Mouse (Mus musculus): ENCODE results near the gene Rcn3. TPM values are rescaled to one million over a fixed set of nuclear protein-coding genes. Genes with fewer than 3 reads are reported as not detected.
"Not testable (repeated sequence)": the region's sequence is repeated elsewhere in the genome, so short reads cannot be mapped to it uniquely, and the experiment has no call there.

The Rcn3 gene
- polyA plus RNA-seq, 1 experiment from 2014 or later, result 215 TPM

DNA sequence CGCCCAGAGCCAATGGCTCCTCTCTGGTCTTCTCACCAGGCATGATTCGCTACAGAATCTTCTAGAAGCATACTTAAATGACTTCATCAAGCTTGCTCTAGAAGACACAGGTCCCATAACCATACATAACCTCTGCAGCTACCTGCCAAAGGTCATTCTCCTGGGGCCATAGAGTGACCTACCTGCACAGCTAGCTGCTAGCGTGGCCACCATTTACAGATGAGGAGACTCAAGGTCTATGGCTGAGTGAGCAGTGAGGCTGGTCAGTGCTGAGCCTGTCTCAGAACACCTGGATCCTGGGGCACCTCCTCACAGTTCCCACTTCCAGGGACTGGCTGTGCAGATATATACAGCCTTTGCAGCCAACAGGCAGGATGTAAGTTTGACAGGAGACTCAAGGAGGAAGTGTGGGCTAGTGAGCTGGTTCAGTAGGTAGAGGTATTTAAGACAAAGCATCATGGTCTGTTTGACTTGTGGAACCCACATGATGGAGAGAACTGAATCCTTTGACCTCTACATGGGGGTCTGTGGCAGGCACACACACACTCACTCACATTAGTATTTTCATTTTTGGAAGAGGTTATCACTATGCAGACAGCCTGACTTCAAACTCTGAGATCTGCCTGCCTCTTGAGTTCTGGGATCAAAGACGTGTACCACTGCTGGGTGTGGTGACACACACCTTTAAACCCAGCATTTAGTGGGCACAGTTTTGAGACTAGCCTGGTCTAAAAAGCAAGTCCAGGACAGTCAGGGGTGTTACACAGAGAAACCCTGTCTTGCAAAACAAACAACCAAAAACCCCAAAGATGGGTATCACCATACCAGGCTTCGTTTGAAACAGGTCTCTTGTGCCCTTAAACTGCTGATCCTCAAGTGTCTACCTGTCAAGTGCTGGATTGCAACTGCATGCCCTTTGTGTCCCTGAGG, 28.0 kb upstream of the Rcn3 start:
- Histone ChIP-seq H3K27me3 (ENCODE audit: insufficient read depth, low read length) (no peaks in the 10 kb centered on the region), H3K9me3 (replicated peaks; ENCODE audit: low read length) (no peaks in the 10 kb centered on the region), H3K36me3 (ENCODE audit: insufficient read depth, low read length) (peaks cover 42% of the 10 kb centered on the region), H3K4me3 (replicated peaks; ENCODE audit: low read depth, low read length) (no peak overlapping the region), H3K4me2 (ENCODE audit: low read length) (no peak overlapping the region), H3K4me1 (replicated peaks; ENCODE audit: insufficient read depth, low read length) (peaks cover 14% of the 10 kb centered on the region; the same call in 1 of the 2 replicates), H3K9ac (ENCODE audit: low read depth, low read length) (no peak overlapping the region), H3K27ac (no peak overlapping the region)
- TF ChIP-seq CTCF (IDR thresholded peaks at IDR 0.05; ENCODE audit: low read depth), result no peak
- 82% methylated on average over 5 of the region's 5 CpGs for WGBS
- ATAC-seq (replicated peaks; ENCODE audit: low FRiP score, low read depth) (no peak), DNase-seq (ENCODE audit: low spot score) (no peak)

GRCm38 (mm10) chr7:45118336-45118735, 26.3 kb upstream of the Rcn3 start:
- Histone ChIP-seq H3K36me3 (ENCODE audit: insufficient read depth, low read length) (peaks cover 41% of the 10 kb centered on the region), H3K9me3 (replicated peaks; ENCODE audit: low read length) (no peaks in the 10 kb centered on the region), H3K27ac (0 out of 2 replicates have a peak overlapping the region, but pooled peaks have one; percentile 19), H3K4me3 (replicated peaks; ENCODE audit: low read depth, low read length) (no peak overlapping the region), H3K4me1 (replicated peaks; ENCODE audit: insufficient read depth, low read length) (peaks cover 10% of the 10 kb centered on the region; the same call in 1 of the 2 replicates), H3K27me3 (ENCODE audit: insufficient read depth, low read length) (no peaks in the 10 kb centered on the region), H3K9ac (ENCODE audit: low read depth, low read length) (no peak overlapping the region), H3K4me2 (ENCODE audit: low read length) (no peak overlapping the region)
- ATAC-seq (replicated peaks; ENCODE audit: low FRiP score, low read depth) (no peak), DNase-seq (ENCODE audit: low spot score) (no peak)
- TF ChIP-seq CTCF (IDR thresholded peaks at IDR 0.05; ENCODE audit: low read depth), result no peak
- 80% methylated on average over 6 of the region's 6 CpGs for WGBS

- Histone ChIP-seq H3K4me1 (replicated peaks; ENCODE audit: insufficient read depth, low read length) (peaks cover 3% of the 10 kb centered on the region; the same call in 1 of the 2 replicates), H3K9me3 (replicated peaks; ENCODE audit: low read length) (no peaks in the 10 kb centered on the region), H3K27me3 (ENCODE audit: insufficient read depth, low read length) (no peaks in the 10 kb centered on the region), H3K27ac (no peak overlapping the region), H3K9ac (ENCODE audit: low read depth, low read length) (no peak overlapping the region), H3K4me2 (ENCODE audit: low read length) (no peak overlapping the region), H3K4me3 (replicated peaks; ENCODE audit: low read depth, low read length) (no peak overlapping the region), H3K36me3 (ENCODE audit: insufficient read depth, low read length) (peaks cover 34% of the 10 kb centered on the region)
- ATAC-seq (replicated peaks; ENCODE audit: low FRiP score, low read depth) (no peak), DNase-seq (ENCODE audit: low spot score) (no peak)
- TF ChIP-seq CTCF (IDR thresholded peaks at IDR 0.05; ENCODE audit: low read depth), result no peak
- 71% methylated on average over 8 of the region's 8 CpGs for WGBS
Measured at GRCm38 (mm10) chr7:45117566-45117965, 25.5 kb upstream of the Rcn3 start.

DNA sequence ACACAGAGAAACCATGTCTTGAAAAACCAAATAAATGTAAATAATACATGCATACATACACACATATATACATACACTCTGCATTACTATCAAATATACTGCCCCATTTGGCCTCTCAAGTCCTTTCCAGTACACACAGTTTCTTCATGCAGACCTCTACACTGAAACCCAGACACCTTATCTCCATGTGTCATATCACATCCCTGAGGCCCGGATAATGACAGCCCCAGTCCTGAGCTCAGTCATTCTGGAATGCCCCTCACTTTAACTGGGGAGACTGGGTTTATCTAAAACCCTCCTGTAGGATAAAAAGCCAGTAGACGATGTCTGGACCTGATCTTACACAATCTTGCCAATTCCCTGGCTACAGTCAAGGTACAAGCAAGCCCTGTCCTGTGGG, 21.5 kb upstream of the Rcn3 start:
- H3K4me2 ChIP-seq (ENCODE audit: low read length), result no peak overlapping the region
- no peak for DNase-seq (ENCODE audit: low spot score)
- ATAC-seq (replicated peaks; ENCODE audit: low FRiP score, low read depth), result no peak
- WGBS, result 88% methylated on average over 2 of the region's 2 CpGs
- no peaks in the 10 kb centered on the region for H3K4me1 ChIP-seq (replicated peaks; ENCODE audit: insufficient read depth, low read length)
- no peak overlapping the region for H3K9ac ChIP-seq (ENCODE audit: low read depth, low read length)
- no peaks in the 10 kb centered on the region for H3K9me3 ChIP-seq (replicated peaks; ENCODE audit: low read length)
- H3K27me3 ChIP-seq (ENCODE audit: insufficient read depth, low read length), result no peaks in the 10 kb centered on the region
- H3K27ac ChIP-seq, result no peak overlapping the region
- no peaks in the 10 kb centered on the region for H3K36me3 ChIP-seq (ENCODE audit: insufficient read depth, low read length)
- H3K4me3 ChIP-seq (replicated peaks; ENCODE audit: low read depth, low read length), result no peak overlapping the region
- no peak for TF ChIP-seq CTCF (IDR thresholded peaks at IDR 0.05; ENCODE audit: low read depth)

- TF ChIP-seq CTCF (IDR thresholded peaks at IDR 0.05; ENCODE audit: low read depth), result no peak
- DNase-seq (ENCODE audit: low spot score) (no peak), ATAC-seq (replicated peaks; ENCODE audit: low FRiP score, low read depth) (no peak)
- Histone ChIP-seq H3K36me3 (ENCODE audit: insufficient read depth, low read length) (no peaks in the 10 kb centered on the region), H3K4me2 (ENCODE audit: low read length) (no peak overlapping the region), H3K27me3 (ENCODE audit: insufficient read depth, low read length) (no peaks in the 10 kb centered on the region), H3K4me1 (replicated peaks; ENCODE audit: insufficient read depth, low read length) (no peaks in the 10 kb centered on the region), H3K9me3 (replicated peaks; ENCODE audit: low read length) (no peaks in the 10 kb centered on the region), H3K27ac (no peak overlapping the region), H3K4me3 (replicated peaks; ENCODE audit: low read depth, low read length) (no peak overlapping the region), H3K9ac (ENCODE audit: low read depth, low read length) (no peak overlapping the region)
- 32% methylated on average over 3 of the region's 3 CpGs for WGBS
Measured at GRCm38 (mm10) chr7:45112529-45112928, 20.5 kb upstream of the Rcn3 start.

DNA sequence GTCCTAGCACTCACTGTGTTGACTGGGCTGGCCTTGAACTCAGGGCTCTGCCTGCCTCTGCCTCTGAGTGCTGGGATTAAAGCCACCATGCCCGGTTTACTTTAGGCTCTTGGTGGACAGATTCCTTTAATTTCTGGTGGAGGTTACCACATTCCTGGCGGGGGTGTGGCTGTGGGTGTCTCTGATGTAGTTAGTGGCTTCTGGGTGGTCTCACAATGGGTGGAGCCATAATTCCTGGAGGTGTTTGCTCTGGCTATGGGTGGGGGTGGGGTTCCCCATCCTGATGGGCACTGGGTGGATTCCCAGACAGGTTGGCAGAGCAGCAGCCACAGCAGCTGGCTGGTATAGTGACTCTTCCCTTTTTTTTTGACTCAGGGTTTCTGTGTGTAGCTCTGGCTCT, 19.9 kb upstream of the Rcn3 start:
- Histone ChIP-seq H3K4me2 (ENCODE audit: low read length) (no peak overlapping the region), H3K9ac (ENCODE audit: low read depth, low read length) (no peak overlapping the region), H3K27me3 (ENCODE audit: insufficient read depth, low read length) (no peaks in the 10 kb centered on the region), H3K4me1 (replicated peaks; ENCODE audit: insufficient read depth, low read length) (no peaks in the 10 kb centered on the region), H3K27ac (no peak overlapping the region), H3K36me3 (ENCODE audit: insufficient read depth, low read length) (no peaks in the 10 kb centered on the region), H3K4me3 (replicated peaks; ENCODE audit: low read depth, low read length) (no peak overlapping the region), H3K9me3 (replicated peaks; ENCODE audit: low read length) (no peaks in the 10 kb centered on the region)
- no peak for ATAC-seq (replicated peaks; ENCODE audit: low FRiP score, low read depth)
- DNase-seq (ENCODE audit: low spot score), result no peak
- WGBS, result 62% methylated on average over 2 of the region's 2 CpGs
- no peak for TF ChIP-seq CTCF (IDR thresholded peaks at IDR 0.05; ENCODE audit: low read depth)

GRCm38 (mm10) chr7:45110089-45110488, 18.1 kb upstream of the Rcn3 start:
- H3K36me3 ChIP-seq (ENCODE audit: insufficient read depth, low read length); ATAC-seq (replicated peaks; ENCODE audit: low FRiP score, low read depth); H3K4me3 ChIP-seq (replicated peaks; ENCODE audit: low read depth, low read length); H3K9ac ChIP-seq (ENCODE audit: low read depth, low read length); H3K4me1 ChIP-seq (replicated peaks; ENCODE audit: insufficient read depth, low read length); H3K27me3 ChIP-seq (ENCODE audit: insufficient read depth, low read length); H3K4me2 ChIP-seq (ENCODE audit: low read length); H3K27ac ChIP-seq; DNase-seq (ENCODE audit: low spot score); H3K9me3 ChIP-seq (replicated peaks; ENCODE audit: low read length): not testable (repeated sequence)
- WGBS, result 78% methylated on average over 4 of the region's 4 CpGs

All from kidney, postnatal 0 days (tissue).